Mouse (Mus musculus): Measurements from ENCODE around the gene Babam1. TPM values are rescaled to one million over a fixed set of nuclear protein-coding genes. Genes with fewer than 3 reads are reported as not detected.

Gene Babam1
- 123 and 158 TPM in 2 replicates for polyA plus RNA-seq (2012; rRNA removed; ENCODE audit: low replicate concordance)

GRCm38 (mm10) chr8:71396639-71397305, at the start of gene Babam1:
Gene Babam1, plus strand, starts transcription at chr8:71396861.

GRCm38 (mm10) chr8:71366771-71367528, 29.7 kb upstream of the Babam1 start, which contains the start of gene Use1:
Gene Use1, plus strand, starts transcription at chr8:71366848.

GRCm38 (mm10) chr8:71371236-71371848, 25.3 kb upstream of the Babam1 start, which contains the start of gene Ocel1:
Gene Ocel1, plus strand, starts transcription at chr8:71371298.

GRCm38 (mm10) chr8:71381421-71381970, 15.2 kb upstream of the Babam1 start, which contains the start of gene Nr2f6:
Gene Nr2f6, minus strand, starts transcription at chr8:71381960.

GRCm38 (mm10) chr8:71395629-71396028, 1.0 kb upstream of the Babam1 start, which contains the start of gene Ushbp1:
Gene Ushbp1, minus strand, starts transcription at chr8:71395802.

GRCm38 (mm10) chr8:71405401-71406098, 8.9 kb downstream of the Babam1 start, which contains the start of gene Ankle1:
Gene Ankle1, plus strand, starts transcription at chr8:71406010.

Other genes starting within 250 kb of the Babam1 start
- gene Myo9b, start 124.1 kb upstream of the Babam1 start, polyA plus RNA-seq (2012; rRNA removed; ENCODE audit: low replicate concordance), result 24.5 and 47.1 TPM in 2 replicates
- gene Haus8, start 123.9 kb upstream of the Babam1 start, polyA plus RNA-seq (2012; rRNA removed; ENCODE audit: low replicate concordance), result 5.6 and 6.6 TPM in 2 replicates
- 109 and 116 TPM in 2 replicates for gene Use1, start 30.0 kb upstream of the Babam1 start, polyA plus RNA-seq (2012; rRNA removed; ENCODE audit: low replicate concordance)
- 13.0 and 27.0 TPM in 2 replicates for gene Ocel1, start 25.6 kb upstream of the Babam1 start, polyA plus RNA-seq (2012; rRNA removed; ENCODE audit: low replicate concordance)
- gene Nr2f6, start 14.9 kb upstream of the Babam1 start, polyA plus RNA-seq (2012; rRNA removed; ENCODE audit: low replicate concordance), result 95.9 and 259 TPM in 2 replicates
- gene Ushbp1, start 1.1 kb upstream of the Babam1 start, polyA plus RNA-seq (2012; rRNA removed; ENCODE audit: low replicate concordance), result 70.7 and 71.1 TPM in 2 replicates
- gene Ankle1, start 9.1 kb downstream of the Babam1 start, polyA plus RNA-seq (2012; rRNA removed; ENCODE audit: low replicate concordance), result 1.8 and 3.0 TPM in 2 replicates
- 39.7 and 88.0 TPM in 2 replicates for gene Abhd8, start 66.8 kb downstream of the Babam1 start, polyA plus RNA-seq (2012; rRNA removed; ENCODE audit: low replicate concordance)
- gene Mrpl34, start 68.1 kb downstream of the Babam1 start, polyA plus RNA-seq (2012; rRNA removed; ENCODE audit: low replicate concordance), result 109 and 185 TPM in 2 replicates
- 103 and 108 TPM in 2 replicates for gene Dda1, start 72.3 kb downstream of the Babam1 start, polyA plus RNA-seq (2012; rRNA removed; ENCODE audit: low replicate concordance)
- 20.8 and 48.1 TPM in 2 replicates for gene Ano8, start 89.1 kb downstream of the Babam1 start, polyA plus RNA-seq (2012; rRNA removed; ENCODE audit: low replicate concordance)
- gene Gtpbp3, start 91.2 kb downstream of the Babam1 start, polyA plus RNA-seq (2012; rRNA removed; ENCODE audit: low replicate concordance), result 27.0 and 51.9 TPM in 2 replicates
- gene Plvap, start 114.9 kb downstream of the Babam1 start, polyA plus RNA-seq (2012; rRNA removed; ENCODE audit: low replicate concordance), result 191 and 472 TPM in 2 replicates
- gene Ccdc194, start 128.8 kb downstream of the Babam1 start, polyA plus RNA-seq (2012; rRNA removed; ENCODE audit: low replicate concordance), result 0.23 TPM in 1 of 2 replicates, not detected in the other
- 243 and 517 TPM in 2 replicates for gene Bst2, start 140.6 kb downstream of the Babam1 start, polyA plus RNA-seq (2012; rRNA removed; ENCODE audit: low replicate concordance)
- gene Mvb12a, start 146.1 kb downstream of the Babam1 start, polyA plus RNA-seq (2012; rRNA removed; ENCODE audit: low replicate concordance), result 101 and 186 TPM in 2 replicates
- 3.2 and 6.8 TPM in 2 replicates for gene Tmem221, start 162.0 kb downstream of the Babam1 start, polyA plus RNA-seq (2012; rRNA removed; ENCODE audit: low replicate concordance)
- gene Nxnl1, start 169.7 kb downstream of the Babam1 start, polyA plus RNA-seq (2012; rRNA removed; ENCODE audit: low replicate concordance), result 0.63 and 0.92 TPM in 2 replicates
- 854 and 1,064 TPM in 2 replicates for gene Slc27a1, start 172.0 kb downstream of the Babam1 start, polyA plus RNA-seq (2012; rRNA removed; ENCODE audit: low replicate concordance)
- gene Pgls, start 195.3 kb downstream of the Babam1 start, polyA plus RNA-seq (2012; rRNA removed; ENCODE audit: low replicate concordance), result 137 and 341 TPM in 2 replicates
- gene Fam129c, start 200.8 kb downstream of the Babam1 start, polyA plus RNA-seq (2012; rRNA removed; ENCODE audit: low replicate concordance), result 7.2 and 22.1 TPM in 2 replicates
- 159 and 238 TPM in 2 replicates for gene Colgalt1, start 214.1 kb downstream of the Babam1 start, polyA plus RNA-seq (2012; rRNA removed; ENCODE audit: low replicate concordance)